Mouse (Mus musculus) brain, embryonic 14.5 days (tissue): ENCODE measurements around the gene Gm10799.
"Not testable (repeated sequence)": the region's sequence is repeated elsewhere in the genome, so short reads cannot be mapped to it uniquely, and the experiment has no call there.

Experiments used
- CTCF ChIP-seq: fragments of 200-500 bp; IDR thresholded peaks from 2 replicates; pipeline ENCODE4 v1.5.1; 2012; ENCODE audit warnings: inconsistent platforms, mild to moderate bottlenecking, moderate library complexity, borderline replicate concordance; ENCODE audit not compliant: insufficient read depth, insufficient read length; ENCODE audit errors: extremely low read depth
- POLR2A ChIP-seq: fragments of 200-500 bp; IDR thresholded peaks from 2 replicates; pipeline ENCODE4 v1.6.1; 2012; ENCODE audit warnings: mild to moderate bottlenecking, inconsistent platforms, borderline replicate concordance; ENCODE audit not compliant: poor library complexity, insufficient read depth, insufficient read length, severe bottlenecking; ENCODE audit errors: extremely low read depth

DNA sequence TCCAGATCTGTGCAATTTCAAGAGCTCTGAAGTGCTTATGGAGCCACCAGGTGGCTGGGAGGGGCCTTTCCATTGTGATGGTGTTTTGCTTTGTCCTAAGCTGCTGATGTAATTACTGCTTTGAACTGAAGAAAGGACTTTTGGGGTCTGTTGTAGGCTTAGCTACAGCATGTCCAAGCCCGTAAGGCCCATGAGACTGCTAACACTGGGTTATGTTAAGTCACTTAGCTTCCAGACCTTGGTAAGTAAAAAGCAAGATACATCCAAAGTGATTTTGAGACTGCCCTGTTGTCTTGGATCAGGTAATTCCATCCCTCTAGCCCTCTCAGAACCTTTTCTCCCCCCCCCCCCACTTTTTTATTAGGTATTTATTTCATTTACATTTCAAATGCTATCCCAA, 28.4 kb upstream of the Gm10799 start:
- TF ChIP-seq CTCF, POLR2A: not testable (repeated sequence)
